Mouse (Mus musculus): ENCODE measurements around the gene Tubd1. TPM values are rescaled to one million over a fixed set of nuclear protein-coding genes. Genes with fewer than 3 reads are reported as not detected.

The Tubd1 gene
- 6.6 and 7.7 TPM in 2 replicates for polyA plus RNA-seq (2015; fragmentation: Nextera tagmentation; extraction: Ambion mirVana)

DNA sequence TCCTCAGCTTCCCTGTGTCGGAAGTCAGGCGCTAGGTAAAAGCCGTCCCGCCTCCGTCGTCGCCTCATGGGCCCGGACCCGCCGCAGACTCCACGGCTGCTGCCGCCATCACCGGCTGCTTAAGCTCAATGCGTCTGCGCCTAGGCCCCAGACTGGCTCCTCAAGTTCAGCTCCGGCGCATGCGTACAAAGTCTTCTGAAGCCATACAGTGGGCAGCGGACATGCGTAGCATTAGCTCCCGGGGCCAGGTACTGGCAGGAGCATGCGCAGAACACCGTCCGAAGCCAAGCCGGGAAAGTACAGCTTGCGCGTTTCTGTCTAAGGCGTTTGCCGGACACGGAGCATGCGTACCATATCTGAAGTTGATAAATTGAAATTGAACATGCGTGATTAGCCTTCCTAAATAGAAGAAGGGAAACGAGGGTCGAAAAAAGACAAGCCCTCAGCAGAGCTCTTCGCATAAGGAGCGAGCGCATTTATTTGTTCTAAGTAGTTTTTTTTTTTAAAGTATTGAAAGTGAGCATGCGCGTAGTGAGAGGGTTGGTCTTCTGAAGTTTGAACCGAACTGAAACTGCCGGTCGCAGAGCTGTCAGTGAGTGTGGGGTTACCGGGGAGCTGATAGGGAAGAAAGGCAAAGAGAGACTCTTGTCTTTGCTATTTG, at the start of gene Tubd1, which contains the start of gene Rps6kb1:
Tubd1 (plus strand) TSS at position 353 of the 661 bp plus-strand sequence.
Rps6kb1 (minus strand) TSS at position 167 of the 661 bp plus-strand sequence.
- H3K4me2 ChIP-seq: peak within 1 kb of the TSS; percentile 65
- peak within 1 kb of the TSS; percentile 91 for H3K9ac ChIP-seq (replicated peaks)
- ATAC-seq (ENCODE audit: low FRiP score): peak; percentile 98
- H3K4me3 ChIP-seq (replicated peaks): peak within 1 kb of the TSS; percentile 92
- WGBS: under 1% methylated on average over 43 of the region's 43 CpGs
- H3K4me1 ChIP-seq: peaks cover 28% of the 10 kb centered on the region
- H3K9me3 ChIP-seq (replicated peaks): no peaks in the 10 kb centered on the region
- peak within 1 kb of the TSS; percentile 91 for H3K27ac ChIP-seq (replicated peaks)
- no peaks in the 10 kb centered on the region for H3K27me3 ChIP-seq (replicated peaks)
- 0 out of 2 replicates have a peak, but pooled peaks cover 4% of the 10 kb centered on the region for H3K36me3 ChIP-seq

DNA sequence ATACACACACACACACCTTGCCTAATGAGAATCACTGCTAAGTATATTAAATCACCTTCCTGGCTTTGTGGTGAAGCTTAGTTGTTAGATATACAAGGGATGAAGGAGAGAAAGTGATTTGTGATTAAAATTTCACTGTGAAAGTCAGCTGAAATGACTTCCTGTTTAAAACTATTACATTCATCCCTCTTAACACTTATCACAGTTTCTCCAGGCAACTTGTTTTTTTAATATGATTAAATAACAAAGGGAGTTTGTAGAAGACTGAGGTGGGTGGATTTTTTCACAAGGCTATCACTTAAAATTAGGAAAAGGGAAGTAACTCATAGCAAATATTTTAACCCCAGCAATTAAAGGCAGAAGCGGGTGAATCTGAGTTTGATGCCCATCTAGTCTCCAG, 47.4 kb upstream of the Tubd1 start:
- 97% methylated on average over 1 of the region's 1 CpGs for WGBS
- no peak overlapping the region for H3K4me3 ChIP-seq (replicated peaks)
- H3K27me3 ChIP-seq (replicated peaks): no peaks in the 10 kb centered on the region
- H3K4me1 ChIP-seq: no peaks in the 10 kb centered on the region
- H3K27ac ChIP-seq (replicated peaks): no peak overlapping the region
- no peak overlapping the region for H3K4me2 ChIP-seq
- H3K9me3 ChIP-seq (replicated peaks): no peaks in the 10 kb centered on the region
- ATAC-seq (ENCODE audit: low FRiP score): no peak
- peaks cover 18% of the 10 kb centered on the region for H3K36me3 ChIP-seq
- no peak overlapping the region for H3K9ac ChIP-seq (replicated peaks)

- Histone ChIP-seq H3K4me1 (no peaks in the 10 kb centered on the region), H3K27me3 (replicated peaks) (no peaks in the 10 kb centered on the region), H3K4me3 (replicated peaks) (no peak overlapping the region), H3K4me2 (no peak overlapping the region), H3K9me3 (replicated peaks) (no peaks in the 10 kb centered on the region), H3K9ac (replicated peaks) (no peak overlapping the region), H3K36me3 (peaks cover 23% of the 10 kb centered on the region), H3K27ac (replicated peaks) (no peak overlapping the region)
- no peak for ATAC-seq (ENCODE audit: low FRiP score)
- 78% methylated on average over 3 of the region's 3 CpGs for whole genome bisulfite sequencing
These were observed 46.9 kb upstream of the Tubd1 start for GRCm38 (mm10) chr11:86497908-86498307.

GRCm38 (mm10) chr11:86500795-86501194, 44.0 kb upstream of the Tubd1 start:
- H3K27me3 ChIP-seq (replicated peaks): no peaks in the 10 kb centered on the region
- no peak for ATAC-seq (ENCODE audit: low FRiP score)
- H3K4me1 ChIP-seq: no peaks in the 10 kb centered on the region
- H3K36me3 ChIP-seq: peaks cover 40% of the 10 kb centered on the region
- no peak overlapping the region for H3K4me3 ChIP-seq (replicated peaks)
- H3K9ac ChIP-seq (replicated peaks): no peak overlapping the region
- no peak overlapping the region for H3K4me2 ChIP-seq
- no peaks in the 10 kb centered on the region for H3K9me3 ChIP-seq (replicated peaks)
- 68% methylated on average over 1 of the region's 1 CpGs for WGBS
- no peak overlapping the region for H3K27ac ChIP-seq (replicated peaks)

DNA sequence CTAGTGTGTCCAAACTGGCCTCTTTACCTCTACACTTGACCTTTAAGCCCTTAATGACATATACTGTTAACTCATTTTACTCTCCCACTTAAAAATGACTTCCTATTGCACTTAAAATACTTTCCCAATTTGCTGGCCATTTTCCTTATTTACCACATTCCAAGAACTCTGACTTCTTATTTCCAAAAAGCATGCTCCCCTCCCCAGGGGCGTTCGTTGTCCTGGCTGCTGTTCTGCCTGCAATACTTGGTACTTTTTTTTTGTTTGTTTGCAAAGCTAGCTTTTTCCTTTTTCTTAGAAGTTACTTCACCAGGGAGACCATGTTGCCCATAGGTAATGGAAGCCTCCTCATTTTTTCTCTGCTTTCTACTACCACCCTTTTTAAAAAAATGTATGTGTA, 41.7 kb upstream of the Tubd1 start:
- Histone ChIP-seq H3K4me1 (no peaks in the 10 kb centered on the region), H3K27ac (replicated peaks) (no peak overlapping the region), H3K4me3 (replicated peaks) (no peak overlapping the region), H3K9me3 (replicated peaks) (no peaks in the 10 kb centered on the region), H3K4me2 (no peak overlapping the region), H3K36me3 (peaks cover 47% of the 10 kb centered on the region), H3K27me3 (replicated peaks) (no peaks in the 10 kb centered on the region), H3K9ac (replicated peaks) (no peak overlapping the region)
- WGBS: 95% methylated on average over 2 of the region's 2 CpGs
- ATAC-seq (ENCODE audit: low FRiP score): no peak

DNA sequence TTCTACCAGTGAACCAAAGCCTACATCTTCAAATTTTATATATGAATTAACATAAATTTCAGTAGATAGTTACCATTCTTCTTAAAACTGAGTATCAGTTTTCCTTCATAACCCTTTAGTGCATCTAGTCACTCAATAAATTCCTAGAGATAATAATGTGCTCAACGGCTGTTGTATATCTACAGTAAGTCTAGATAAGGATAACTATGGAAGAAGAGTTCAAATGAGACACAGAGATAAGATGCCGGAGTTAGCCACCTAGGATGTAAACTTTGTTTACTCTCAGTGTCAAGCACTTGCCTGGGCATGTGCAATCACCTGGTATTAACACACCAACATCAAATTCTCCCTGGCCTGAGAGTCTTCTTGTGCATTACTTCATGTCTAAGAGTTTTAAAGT, 37.5 kb upstream of the Tubd1 start:
- Histone ChIP-seq H3K27me3 (replicated peaks) (no peaks in the 10 kb centered on the region), H3K9ac (replicated peaks) (no peak overlapping the region), H3K9me3 (replicated peaks) (no peaks in the 10 kb centered on the region), H3K27ac (replicated peaks) (no peak overlapping the region), H3K4me1 (no peaks in the 10 kb centered on the region), H3K36me3 (peaks cover 77% of the 10 kb centered on the region), H3K4me3 (replicated peaks) (no peak overlapping the region), H3K4me2 (no peak overlapping the region)
- WGBS: 98% methylated on average over 2 of the region's 2 CpGs
- no peak for ATAC-seq (ENCODE audit: low FRiP score)

DNA sequence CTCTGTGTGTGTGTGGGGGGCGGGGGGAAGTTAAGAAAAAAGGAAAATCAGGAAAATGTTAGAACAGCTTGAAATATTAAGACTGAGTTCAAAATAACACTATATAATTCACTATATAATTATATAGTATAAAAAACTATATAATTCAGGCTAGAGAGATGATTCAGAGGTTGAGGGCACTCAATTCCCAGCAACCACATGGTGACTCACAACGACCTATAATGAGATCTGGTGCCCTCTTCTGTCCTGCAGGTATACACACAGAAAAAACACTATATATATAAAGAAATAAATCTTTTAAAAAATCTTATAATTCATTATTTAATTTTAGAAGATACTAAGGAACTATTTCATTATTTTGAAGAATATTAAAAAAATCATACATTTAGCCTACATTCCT, 36.8 kb upstream of the Tubd1 start:
- H3K36me3 ChIP-seq: peaks cover 76% of the 10 kb centered on the region

GRCm38 (mm10) chr11:86516620-86517019, 28.2 kb upstream of the Tubd1 start:
- H3K9ac ChIP-seq (replicated peaks): no peak overlapping the region
- peaks cover 54% of the 10 kb centered on the region for H3K36me3 ChIP-seq
- no peak overlapping the region for H3K4me3 ChIP-seq (replicated peaks)
- WGBS: 76% methylated on average over 3 of the region's 3 CpGs
- no peaks in the 10 kb centered on the region for H3K9me3 ChIP-seq (replicated peaks)
- H3K27ac ChIP-seq (replicated peaks): no peak overlapping the region
- H3K27me3 ChIP-seq (replicated peaks): no peaks in the 10 kb centered on the region
- no peak overlapping the region for H3K4me2 ChIP-seq
- ATAC-seq (ENCODE audit: low FRiP score): no peak
- H3K4me1 ChIP-seq: no peaks in the 10 kb centered on the region

More for the DNA sequence above, 36.8 kb upstream of the Tubd1 start:
- H3K4me3 ChIP-seq (replicated peaks): no peak overlapping the region
- no peak for ATAC-seq (ENCODE audit: low FRiP score)
- H3K27ac ChIP-seq (replicated peaks): no peak overlapping the region
- no peaks in the 10 kb centered on the region for H3K27me3 ChIP-seq (replicated peaks)
- no peaks in the 10 kb centered on the region for H3K4me1 ChIP-seq
- WGBS: 93% methylated on average over 2 of the region's 2 CpGs
- H3K4me2 ChIP-seq: no peak overlapping the region
- H3K9ac ChIP-seq (replicated peaks): no peak overlapping the region
- H3K9me3 ChIP-seq (replicated peaks): no peaks in the 10 kb centered on the region

- H3K27ac ChIP-seq (replicated peaks): no peak overlapping the region
- H3K9ac ChIP-seq (replicated peaks): no peak overlapping the region
- H3K4me3 ChIP-seq (replicated peaks): no peak overlapping the region
- H3K4me1 ChIP-seq: no peaks in the 10 kb centered on the region
- WGBS: 94% methylated on average over 3 of the region's 3 CpGs
- no peak overlapping the region for H3K4me2 ChIP-seq
- peaks cover 55% of the 10 kb centered on the region for H3K36me3 ChIP-seq
- H3K9me3 ChIP-seq (replicated peaks): no peaks in the 10 kb centered on the region
- no peaks in the 10 kb centered on the region for H3K27me3 ChIP-seq (replicated peaks)
- ATAC-seq (ENCODE audit: low FRiP score): no peak
These were observed 27.6 kb upstream of the Tubd1 start for GRCm38 (mm10) chr11:86517229-86517628.

GRCm38 (mm10) chr11:86519751-86520150, 25.0 kb upstream of the Tubd1 start:
- H3K9me3 ChIP-seq (replicated peaks): no peaks in the 10 kb centered on the region
- no peaks in the 10 kb centered on the region for H3K4me1 ChIP-seq
- H3K4me2 ChIP-seq: no peak overlapping the region
- H3K36me3 ChIP-seq: peaks cover 64% of the 10 kb centered on the region
- 87% methylated on average over 7 of the region's 7 CpGs for WGBS
- no peaks in the 10 kb centered on the region for H3K27me3 ChIP-seq (replicated peaks)
- H3K9ac ChIP-seq (replicated peaks): no peak overlapping the region
- H3K27ac ChIP-seq (replicated peaks): no peak overlapping the region
- H3K4me3 ChIP-seq (replicated peaks): no peak overlapping the region
- no peak for ATAC-seq (ENCODE audit: low FRiP score)

DNA sequence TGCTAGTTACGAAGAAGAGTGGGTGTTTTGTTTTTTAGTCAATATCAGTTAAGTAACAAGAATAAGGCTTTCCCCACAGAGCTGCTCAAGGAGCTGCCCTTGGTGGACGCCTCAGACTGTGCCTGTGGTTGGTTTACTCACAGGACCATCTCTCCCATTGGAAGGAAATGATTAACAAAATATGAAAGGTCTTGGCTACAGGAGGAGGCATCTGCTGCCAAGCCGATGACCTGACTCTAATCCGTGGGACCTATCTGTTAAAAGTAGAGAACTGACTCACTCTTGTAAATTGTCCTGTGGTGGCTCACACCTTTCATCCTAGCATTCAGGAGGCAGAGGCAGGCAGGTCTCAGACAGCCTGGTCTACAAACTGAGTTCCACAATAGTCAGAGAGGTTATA, 17.3 kb upstream of the Tubd1 start:
- no peaks in the 10 kb centered on the region for H3K9me3 ChIP-seq (replicated peaks)
- peaks cover 57% of the 10 kb centered on the region for H3K36me3 ChIP-seq
- no peak overlapping the region for H3K9ac ChIP-seq (replicated peaks)
- no peak overlapping the region for H3K27ac ChIP-seq (replicated peaks)
- no peaks in the 10 kb centered on the region for H3K27me3 ChIP-seq (replicated peaks)
- H3K4me2 ChIP-seq: no peak overlapping the region
- H3K4me1 ChIP-seq: no peaks in the 10 kb centered on the region
- 95% methylated on average over 4 of the region's 4 CpGs for WGBS
- H3K4me3 ChIP-seq (replicated peaks): no peak overlapping the region
- no peak for ATAC-seq (ENCODE audit: low FRiP score)

DNA sequence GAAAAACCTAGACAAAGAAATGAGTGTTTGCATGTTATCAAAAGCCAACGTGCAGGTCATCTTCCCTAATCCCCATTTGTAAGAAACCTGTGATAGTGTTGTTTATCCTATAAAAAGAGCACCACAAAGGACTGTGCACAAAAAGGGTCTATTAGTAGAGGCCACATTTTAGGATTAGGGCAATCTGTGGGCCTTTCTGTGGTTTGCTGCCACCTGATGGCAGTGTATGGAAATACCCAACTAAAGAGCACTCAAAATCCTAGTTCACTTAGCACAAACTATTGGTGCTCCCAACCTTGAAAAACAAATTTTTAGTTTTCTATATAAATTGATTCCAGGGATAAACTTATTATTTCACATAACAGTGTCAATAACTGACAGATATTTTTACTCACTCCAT, 12.0 kb upstream of the Tubd1 start:
- Histone ChIP-seq H3K9me3 (replicated peaks) (no peaks in the 10 kb centered on the region), H3K4me3 (replicated peaks) (no peak overlapping the region), H3K36me3 (peaks cover 33% of the 10 kb centered on the region), H3K27ac (replicated peaks) (no peak overlapping the region), H3K27me3 (replicated peaks) (no peaks in the 10 kb centered on the region), H3K4me1 (no peaks in the 10 kb centered on the region), H3K9ac (replicated peaks) (no peak overlapping the region), H3K4me2 (no peak overlapping the region)
- WGBS: 85% methylated on average over 1 of the region's 1 CpGs
- ATAC-seq (ENCODE audit: low FRiP score): no peak
